Mouse (Mus musculus) left cerebral cortex, postnatal 36 days (tissue): ENCODE measurements at regions not wholly inside any gene's neighbourhood (a gene's known extent, or its start where the extent isn't known, plus 50 kb on each side); places are given as distances from the start of the nearest gene placed in this dataset.

Experiments
- DNase-seq, 2 experiments: peaks; one replicate each; pipeline ENCODE4 v3.0.0; 2021 to 2022; ENCODE audit warnings: low spot score in 2 of 2, mixed read lengths in 1 of 2
- intact Hi-C: fragments of 180-260 bp; cut with DNase I; formaldehyde crosslinking; loops from one replicate; pipeline ENCODE4 v1.15.1; 2025

GRCm38 (mm10) chr12:70731498-70731897, 93.8 kb upstream of the Frmd6 start:
- no peak for DNase-seq
- intact Hi-C loops, result no loop called here

- no peak for DNase-seq
- intact Hi-C loops, result no loop called here
Observed at GRCm38 (mm10) chr12:70732591-70732990, 92.7 kb upstream of the Frmd6 start.

GRCm38 (mm10) chr12:70738554-70738953, 86.8 kb upstream of the Frmd6 start:
- DNase-seq, result no peak
- intact Hi-C loops, result no loop called here

GRCm38 (mm10) chr12:70739316-70739715, 86.0 kb upstream of the Frmd6 start:
- intact Hi-C loops, result no loop called here
- no peak for DNase-seq

- no peak for DNase-seq
- intact Hi-C loops, result no loop called here
Observed at GRCm38 (mm10) chr12:70739766-70740165, 85.5 kb upstream of the Frmd6 start.

- intact Hi-C loops, result no loop called here
- no peak for DNase-seq
Observed at GRCm38 (mm10) chr12:70742836-70743235, 82.5 kb upstream of the Frmd6 start.

- DNase-seq, result no peak
- intact Hi-C loops, result no loop called here
Observed at GRCm38 (mm10) chr12:70745681-70746080, 79.6 kb upstream of the Frmd6 start.

GRCm38 (mm10) chr12:70749651-70750050, 75.7 kb upstream of the Frmd6 start:
- intact Hi-C loops, result no loop called here
- DNase-seq, result no peak

GRCm38 (mm10) chr12:70750651-70751578, 74.4 kb upstream of the Frmd6 start:
- intact Hi-C loops, result no loop called here
- DNase-seq, result no peak

GRCm38 (mm10) chr12:70752266-70752910, 72.9 kb upstream of the Frmd6 start:
- intact Hi-C loops, result no loop called here
- DNase-seq, result peak; percentile 20 to 25

GRCm38 (mm10) chr12:70752911-70753290, 72.4 kb upstream of the Frmd6 start:
- intact Hi-C loops, result no loop called here
- DNase-seq, result no peak

GRCm38 (mm10) chr12:70753458-70753857, 71.9 kb upstream of the Frmd6 start:
- no peak for DNase-seq
- intact Hi-C loops, result no loop called here

GRCm38 (mm10) chr12:70758080-70758479, 67.2 kb upstream of the Frmd6 start:
- intact Hi-C loops, result no loop called here
- DNase-seq, result no peak

GRCm38 (mm10) chr12:70763542-70763941, 61.8 kb upstream of the Frmd6 start:
- intact Hi-C loops, result no loop called here
- no peak for DNase-seq

- DNase-seq, result no peak
- intact Hi-C loops, result no loop called here
Observed at GRCm38 (mm10) chr12:70766319-70766718, 59.0 kb upstream of the Frmd6 start.

- intact Hi-C loops, result no loop called here
- DNase-seq, result no peak
Observed at GRCm38 (mm10) chr12:70767959-70768358, 57.4 kb upstream of the Frmd6 start.

GRCm38 (mm10) chr12:70768745-70769144, 56.6 kb upstream of the Frmd6 start:
- no peak for DNase-seq
- intact Hi-C loops, result no loop called here

GRCm38 (mm10) chr12:70769538-70770176, 55.7 kb upstream of the Frmd6 start:
- intact Hi-C loops, result no loop called here
- no peak for DNase-seq

GRCm38 (mm10) chr12:70774006-70774405, 51.3 kb upstream of the Frmd6 start:
- intact Hi-C loops, result no loop called here
- no peak for DNase-seq

- intact Hi-C loops, result no loop called here
- DNase-seq, result no peak
Observed at GRCm38 (mm10) chr12:70774816-70775591, 50.3 kb upstream of the Frmd6 start.
